Mouse (Mus musculus) small intestine, adult 2 months (tissue): ENCODE measurements at regions not wholly inside any gene's neighbourhood (a gene's known extent, or its start where the extent isn't known, plus 50 kb on each side); places are given as distances from the start of the nearest gene placed in this dataset.

Experiments used
- CTCF ChIP-seq: fragments of 200-500 bp; IDR thresholded peaks from 2 replicates; pipeline ENCODE4 v1.5.1; 2012; ENCODE audit warnings: low read depth, mild to moderate bottlenecking, control low read depth, inconsistent platforms, low read length, moderate library complexity, mixed read lengths; ENCODE audit not compliant: insufficient replicate concordance, insufficient read length; ENCODE audit errors: extremely low read depth
- POLR2A ChIP-seq: fragments of 200-500 bp; IDR thresholded peaks from 2 replicates; pipeline ENCODE4 v1.6.1; 2012; ENCODE audit warnings: low read depth, mild to moderate bottlenecking, control low read depth, inconsistent platforms, low read length, moderate library complexity

- TF ChIP-seq POLR2A = no peak
- TF ChIP-seq CTCF = no peak
These were observed 459.0 kb downstream of the Epha3 start for GRCm38 (mm10) chr16:63404976-63405375.
